Mouse (Mus musculus) G1E (cell line): ENCODE data around the gene Fbp2.

Experiments used
- CTCF ChIP-seq: IDR thresholded peaks from 2 replicates; pipeline ENCODE4 v1.5.1; 2012; ENCODE audit warnings: low read depth, low read length, inconsistent platforms, mixed read lengths
- GATA1 ChIP-seq: IDR thresholded peaks from 2 replicates; pipeline ENCODE4 v1.6.1; 2012; ENCODE audit warnings: borderline replicate concordance, low read length, inconsistent platforms, mixed read lengths
- POLR2AphosphoS5 ChIP-seq: IDR thresholded peaks from 2 replicates; pipeline ENCODE4 v1.6.1; 2012; ENCODE audit warnings: low read depth, low read length, inconsistent platforms; ENCODE audit not compliant: insufficient replicate concordance
- TAL1 ChIP-seq: conservative IDR thresholded peaks from 2 replicates; pipeline ENCODE4 v1.6.1; 2012; ENCODE audit warnings: low read depth, low read length, inconsistent platforms, mixed read lengths

DNA sequence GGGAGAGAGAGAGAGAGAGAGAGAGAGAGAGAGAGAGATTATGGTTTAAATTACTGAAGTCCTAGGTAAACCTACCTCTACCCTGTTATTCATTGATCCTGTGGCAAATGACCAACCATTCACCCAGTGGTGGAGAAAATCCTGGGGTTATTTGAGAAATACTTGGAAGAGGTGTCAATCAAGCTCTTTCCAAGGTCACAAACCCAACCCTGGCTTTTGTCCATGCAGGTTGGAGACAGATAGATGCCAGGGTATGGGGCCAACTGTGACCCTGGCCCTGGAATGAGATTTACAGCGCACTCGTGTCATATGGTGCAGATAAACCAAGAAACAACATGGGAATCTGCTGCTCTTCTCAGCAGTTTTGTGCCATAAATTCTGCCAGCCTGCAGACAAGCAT lies 25.2 kb upstream of the Fbp2 start:
- TF ChIP-seq GATA1 (no peak), CTCF (no peak), POLR2AphosphoS5 (no peak), TAL1 (no peak)
